Mouse (Mus musculus) heart, embryonic 10.5 days (tissue): Measurements from ENCODE around the gene H2afy. TPM values are rescaled to one million over a fixed set of nuclear protein-coding genes. Genes with fewer than 3 reads are reported as not detected.
A peak's percentile ranks its signal among the peaks of the same experiment; 100 is the strongest.

Source experiments
- DNase-seq: peaks from one replicate; pipeline ENCODE4 v3.0.0-alpha.2; 2017; ENCODE audit warnings: low spot score
- H3K27ac ChIP-seq: fragments of 300-500 bp; sonication (generic); 2 replicates; pipeline ENCODE4 v1.5.1; 2016; ENCODE audit warnings: mild to moderate bottlenecking
- H3K27me3 ChIP-seq: fragments of 300-500 bp; sonication (generic); 2 replicates; pipeline ENCODE4 v1.6.1; 2016; ENCODE audit warnings: mild to moderate bottlenecking; ENCODE audit not compliant: poor library complexity, insufficient read depth, severe bottlenecking
- H3K36me3 ChIP-seq: fragments of 300-500 bp; sonication (generic); 2 replicates; pipeline ENCODE4 v1.6.1; 2016; ENCODE audit warnings: mild to moderate bottlenecking, moderate library complexity
- H3K4me1 ChIP-seq: fragments of 300-500 bp; sonication (generic); 2 replicates; pipeline ENCODE4 v1.6.1; 2016; ENCODE audit warnings: mild to moderate bottlenecking
- H3K4me3 ChIP-seq: fragments of 300-500 bp; sonication (generic); 2 replicates; pipeline ENCODE4 v1.5.1; 2016; ENCODE audit warnings: mild to moderate bottlenecking, moderate library complexity
- H3K9me3 ChIP-seq: fragments of 300-500 bp; sonication (generic); 2 replicates; pipeline ENCODE4 v1.6.1; 2016; ENCODE audit warnings: mild to moderate bottlenecking, moderate library complexity
- WGBS: fragments of 180-500 bp; shearing (Covaris S2); methylation state at CpG from one replicate; pipeline ENCODE4 v1.1.7; 2016; 5-methylcytosine and 5-hydroxymethylcytosine counted together
- polyA plus RNA-seq: library from polyadenylated mRNA; unstranded; fragments of >200 nt; fragmentation: Nextera tagmentation; extraction: Ambion mirVana; gene quantifications from 2 replicates; pipeline ENCODE4 v1.2.1, GENCODE M21; 2016

Gene H2afy
- polyA plus RNA-seq = 134 and 287 TPM in 2 replicates

- Histone ChIP-seq H3K36me3 (0 out of 2 replicates have a peak, but pooled peaks cover 11% of the 10 kb centered on the region), H3K4me3 (peak within 1 kb of the TSS; percentile 97), H3K9me3 (no peaks in the 10 kb centered on the region), H3K4me1 (peaks cover 37% of the 10 kb centered on the region), H3K27me3 (no peaks in the 10 kb centered on the region), H3K27ac (peak within 1 kb of the TSS; percentile 99)
- no peak for DNase-seq
- WGBS = 84% methylated on average over 2 of the region's 2 CpGs
These were observed at the start of gene H2afy for GRCm38 (mm10) chr13:56136200-56136599. Gene H2afy, minus strand, starts transcription at chr13:56136361.

GRCm38 (mm10) chr13:56183687-56184086 lies 47.5 kb upstream of the H2afy start:
- Histone ChIP-seq H3K9me3 (no peaks in the 10 kb centered on the region), H3K36me3 (no peaks in the 10 kb centered on the region), H3K4me3 (no peak overlapping the region), H3K4me1 (no peaks in the 10 kb centered on the region), H3K27me3 (peaks cover 36% of the 10 kb centered on the region; the same call in 1 of the 2 replicates), H3K27ac (no peak overlapping the region)
- no peak for DNase-seq
- WGBS = 88% methylated on average over 5 of the region's 5 CpGs

GRCm38 (mm10) chr13:56181424-56181823 lies 45.3 kb upstream of the H2afy start:
- WGBS = 68% methylated on average over 8 of the region's 8 CpGs
- Histone ChIP-seq H3K36me3 (no peaks in the 10 kb centered on the region), H3K27ac (no peak overlapping the region)

GRCm38 (mm10) chr13:56178416-56179035 lies 42.4 kb upstream of the H2afy start, which contains the start of gene Tifab:
Gene Tifab, minus strand, starts transcription at chr13:56178885.
- H3K4me3 ChIP-seq = no peak within 1 kb of the TSS
- no peak within 1 kb of the TSS for H3K27ac ChIP-seq
- no peaks in the 10 kb centered on the region for H3K9me3 ChIP-seq
- DNase-seq = no peak
- no peaks in the 10 kb centered on the region for H3K36me3 ChIP-seq
- no peaks in the 10 kb centered on the region for H3K4me1 ChIP-seq
- peaks cover 34% of the 10 kb centered on the region for H3K27me3 ChIP-seq
- WGBS = 84% methylated on average over 16 of the region's 16 CpGs

More at GRCm38 (mm10) chr13:56181424-56181823, 45.3 kb upstream of the H2afy start:
- H3K27me3 ChIP-seq = peaks cover 44% of the 10 kb centered on the region
- no peaks in the 10 kb centered on the region for H3K4me1 ChIP-seq
- DNase-seq = no peak
- H3K9me3 ChIP-seq = no peaks in the 10 kb centered on the region
- H3K4me3 ChIP-seq = no peak overlapping the region

GRCm38 (mm10) chr13:56176310-56176709 lies 40.1 kb upstream of the H2afy start:
- WGBS = 79% methylated on average over 9 of the region's 9 CpGs
- no peak overlapping the region for H3K27ac ChIP-seq
- H3K9me3 ChIP-seq = no peaks in the 10 kb centered on the region
- DNase-seq = no peak
- peaks cover 33% of the 10 kb centered on the region for H3K27me3 ChIP-seq
- peaks cover 11% of the 10 kb centered on the region; the same call in 1 of the 2 replicates for H3K4me1 ChIP-seq
- no peaks in the 10 kb centered on the region for H3K36me3 ChIP-seq
- no peak overlapping the region for H3K4me3 ChIP-seq

- peaks cover 11% of the 10 kb centered on the region; the same call in 1 of the 2 replicates for H3K4me1 ChIP-seq
- no peak overlapping the region for H3K4me3 ChIP-seq
- no peaks in the 10 kb centered on the region for H3K36me3 ChIP-seq
- peaks cover 28% of the 10 kb centered on the region for H3K27me3 ChIP-seq
- DNase-seq = no peak
- no peak overlapping the region for H3K27ac ChIP-seq
- 69% methylated on average over 4 of the region's 4 CpGs for WGBS
- H3K9me3 ChIP-seq = no peaks in the 10 kb centered on the region
These were observed 39.7 kb upstream of the H2afy start for GRCm38 (mm10) chr13:56175848-56176247.

- 45% methylated on average over 7 of the region's 7 CpGs for WGBS
- H3K4me3 ChIP-seq = no peak overlapping the region
- H3K9me3 ChIP-seq = no peaks in the 10 kb centered on the region
- H3K36me3 ChIP-seq = no peaks in the 10 kb centered on the region
- no peak for DNase-seq
- H3K27ac ChIP-seq = peak overlapping the region; percentile 36; the same call in 1 of the 2 replicates
- H3K4me1 ChIP-seq = peaks cover 30% of the 10 kb centered on the region
- peaks cover 25% of the 10 kb centered on the region for H3K27me3 ChIP-seq
These were observed 36.9 kb upstream of the H2afy start for GRCm38 (mm10) chr13:56172901-56173545.

GRCm38 (mm10) chr13:56172106-56172505 lies 35.9 kb upstream of the H2afy start:
- no peak for DNase-seq
- H3K27ac ChIP-seq = no peak overlapping the region
- WGBS = 79% methylated on average over 7 of the region's 7 CpGs
- peaks cover 35% of the 10 kb centered on the region for H3K4me1 ChIP-seq
- H3K36me3 ChIP-seq = no peaks in the 10 kb centered on the region
- no peaks in the 10 kb centered on the region for H3K9me3 ChIP-seq
- no peak overlapping the region for H3K4me3 ChIP-seq
- H3K27me3 ChIP-seq = peaks cover 25% of the 10 kb centered on the region

GRCm38 (mm10) chr13:56168403-56168781 lies 32.2 kb upstream of the H2afy start:
- WGBS = 58% methylated on average over 3 of the region's 3 CpGs
- Histone ChIP-seq H3K9me3 (no peaks in the 10 kb centered on the region), H3K36me3 (no peaks in the 10 kb centered on the region), H3K4me1 (peaks cover 38% of the 10 kb centered on the region), H3K4me3 (peak overlapping the region; percentile 29; the same call in 1 of the 2 replicates), H3K27ac (peak overlapping the region; percentile 70), H3K27me3 (peaks cover 31% of the 10 kb centered on the region; the same call in 1 of the 2 replicates)
- DNase-seq = no peak

- Histone ChIP-seq H3K4me1 (peaks cover 34% of the 10 kb centered on the region), H3K27ac (peak overlapping the region; percentile 70), H3K9me3 (no peaks in the 10 kb centered on the region), H3K4me3 (peak overlapping the region; percentile 29), H3K36me3 (no peaks in the 10 kb centered on the region), H3K27me3 (peaks cover 36% of the 10 kb centered on the region; the same call in 1 of the 2 replicates)
- peak; percentile 80 for DNase-seq
- 19% methylated on average over 11 of the region's 14 CpGs for WGBS
These were observed 31.6 kb upstream of the H2afy start for GRCm38 (mm10) chr13:56167446-56168402.

- 94% methylated on average over 11 of the region's 11 CpGs for WGBS
- Histone ChIP-seq H3K4me1 (peaks cover 28% of the 10 kb centered on the region), H3K4me3 (no peak overlapping the region), H3K36me3 (no peaks in the 10 kb centered on the region), H3K27ac (no peak overlapping the region), H3K27me3 (peaks cover 32% of the 10 kb centered on the region; the same call in 1 of the 2 replicates), H3K9me3 (no peaks in the 10 kb centered on the region)
- DNase-seq = no peak
These were observed 29.4 kb upstream of the H2afy start for GRCm38 (mm10) chr13:56165561-56165960.

- peaks cover 30% of the 10 kb centered on the region; the same call in 1 of the 2 replicates for H3K27me3 ChIP-seq
- H3K27ac ChIP-seq = no peak overlapping the region
- no peaks in the 10 kb centered on the region for H3K9me3 ChIP-seq
- no peaks in the 10 kb centered on the region for H3K36me3 ChIP-seq
- no peak for DNase-seq
- 74% methylated on average over 3 of the region's 3 CpGs for WGBS
- H3K4me3 ChIP-seq = no peak overlapping the region
- peaks cover 32% of the 10 kb centered on the region for H3K4me1 ChIP-seq
These were observed 28.2 kb upstream of the H2afy start for GRCm38 (mm10) chr13:56164372-56164771.
